Mouse (Mus musculus): ENCODE measurements at regions not wholly inside any gene's neighbourhood (a gene's known extent, or its start where the extent isn't known, plus 50 kb on each side); places are given as distances from the start of the nearest gene placed in this dataset.

- TF ChIP-seq CTCF (IDR thresholded peaks at IDR 0.05; ENCODE audit: borderline replicate concordance, insufficient read depth, low read length) (no peak), POLR2A (IDR thresholded peaks at IDR 0.05; ENCODE audit: low read depth, low read length) (no peak)
Observed at GRCm38 (mm10) chr14:86537992-86538391, 603.0 kb downstream of the Diaph3 start.

Measured in embryonic fibroblast, embryonic 13.5 days (primary cell).